Mouse (Mus musculus): ENCODE results near the gene Sipa1l2.

DNA sequence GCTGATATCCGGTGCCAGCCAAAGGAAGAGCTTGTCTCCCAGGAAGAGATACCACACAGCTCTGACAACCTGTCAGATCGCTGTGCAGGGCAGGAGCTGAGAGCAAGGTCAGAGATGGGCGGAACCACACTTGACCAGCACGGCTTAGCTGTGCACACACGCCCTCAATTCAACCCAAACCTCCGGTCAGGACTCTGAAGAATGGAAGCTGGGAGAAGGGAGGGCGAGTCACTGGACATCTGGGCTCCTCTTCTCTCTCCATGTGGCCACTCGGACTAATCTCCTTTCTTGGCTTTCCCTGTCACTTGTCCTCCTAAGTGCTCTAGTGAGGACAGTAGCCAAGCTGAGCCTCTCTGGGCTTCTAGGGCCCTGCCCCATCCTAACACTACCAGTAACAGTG is 53.9 kb downstream of the Sipa1l2 start:
- TF ChIP-seq CTCF (IDR thresholded peaks at IDR 0.05; ENCODE audit: control insufficient read depth, insufficient read depth, insufficient replicate concordance, low read depth, low read length): no peak
- no peak for TF ChIP-seq POLR2A (IDR thresholded peaks at IDR 0.05; ENCODE audit: control insufficient read depth, low read depth, low read length)
